Mouse (Mus musculus) MEL (cell line): ENCODE measurements at regions not wholly inside any gene's neighbourhood (a gene's known extent, or its start where the extent isn't known, plus 50 kb on each side); places are given as distances from the start of the nearest gene placed in this dataset.
"Not testable (repeated sequence)": the region's sequence is repeated elsewhere in the genome, so short reads cannot be mapped to it uniquely, and the experiment has no call there.

Source experiments
- DNase-seq: peaks from one replicate; pipeline ENCODE4 v3.0.0; 2011; ENCODE audit warnings: low read depth, low spot score
- H3K27ac ChIP-seq: 2 replicates; pipeline ENCODE4 v1.5.1; 2012; ENCODE audit warnings: low read depth, mild to moderate bottlenecking, control low read depth, low read length, moderate library complexity; ENCODE audit not compliant: control insufficient read depth
- H3K27me3 ChIP-seq, 2 experiments: fragments of 150-350 bp in 1 of 2; sonication (generic) in 1 of 2; 2 replicates each; pipeline ENCODE4 v1.6.1; 2012; ENCODE audit warnings: low read length in 2 of 2, mild to moderate bottlenecking in 2 of 2, improper control_type of control experiment in 1 of 2, moderate library complexity in 1 of 2; ENCODE audit not compliant: insufficient read depth in 2 of 2, control insufficient read depth in 1 of 2
- H3K36me3 ChIP-seq, 2 experiments: 2 replicates each; pipeline ENCODE4 v1.6.1; 2012 to 2014; ENCODE audit warnings: low read length in 2 of 2, improper control_type of control experiment in 1 of 2, inconsistent platforms in 1 of 2, mild to moderate bottlenecking in 1 of 2; ENCODE audit not compliant: insufficient read depth in 2 of 2, control insufficient read depth in 1 of 2
- H3K4me1 ChIP-seq, 2 experiments: fragments of 150-350 bp in 1 of 2; sonication (generic) in 1 of 2; 2 replicates each; pipeline ENCODE4 v1.6.1; 2012; ENCODE audit warnings: low read length in 2 of 2, improper control_type of control experiment in 1 of 2, mild to moderate bottlenecking in 1 of 2; ENCODE audit not compliant: insufficient read depth in 2 of 2, control insufficient read depth in 1 of 2
- H3K4me3 ChIP-seq, 2 experiments: fragments of 150-350 bp in 1 of 2; sonication (generic) in 1 of 2; 2 replicates each; pipeline ENCODE4 v1.5.1; 2012; ENCODE audit warnings: low read depth in 2 of 2, low read length in 2 of 2, mild to moderate bottlenecking in 2 of 2, moderate library complexity in 2 of 2, control low read depth in 1 of 2, improper control_type of control experiment in 1 of 2; ENCODE audit not compliant: control insufficient read depth in 1 of 2, insufficient read depth in 1 of 2
- H3K79me2 ChIP-seq: 2 replicates; pipeline ENCODE4 v1.6.1; 2012; ENCODE audit warnings: mild to moderate bottlenecking, low read length, moderate library complexity; ENCODE audit not compliant: control insufficient read depth, poor library complexity, insufficient read depth
- H3K9ac ChIP-seq: 2 replicates; pipeline ENCODE4 v1.6.1; 2012; ENCODE audit warnings: low read depth, mild to moderate bottlenecking, control low read depth, low read length, moderate library complexity; ENCODE audit not compliant: control insufficient read depth, poor library complexity, severe bottlenecking
- H3K9me3 ChIP-seq: fragments of 150-350 bp; sonication (generic); replicated peaks from 2 replicates; pipeline ENCODE4 v1.6.1; 2012; ENCODE audit warnings: mild to moderate bottlenecking, low read length, improper control_type of control experiment, moderate library complexity; ENCODE audit not compliant: insufficient read depth
- BHLHE40 ChIP-seq: IDR thresholded peaks from 2 replicates; pipeline ENCODE4 v1.6.1; 2012; ENCODE audit warnings: low read depth, mild to moderate bottlenecking, inconsistent platforms, low read length, improper control_type of control experiment, borderline replicate concordance
- CTCF ChIP-seq, 3 experiments: IDR thresholded peaks in 2 of 3; conservative IDR thresholded peaks in 1 of 3; 2 replicates each; pipeline ENCODE4 v1.5.1; 2011 to 2012; ENCODE audit warnings: low read length in 3 of 3, low read depth in 2 of 3, mild to moderate bottlenecking in 2 of 3, improper control_type of control experiment in 1 of 3, inconsistent platforms in 1 of 3, mixed read lengths in 1 of 3, moderate library complexity in 1 of 3; ENCODE audit not compliant: control insufficient read depth in 1 of 3, insufficient read depth in 1 of 3, poor library complexity in 1 of 3, severe bottlenecking in 1 of 3
- E2F4 ChIP-seq: IDR thresholded peaks from 2 replicates; pipeline ENCODE4 v1.6.1; 2011; ENCODE audit warnings: low read depth, low read length, improper control_type of control experiment, borderline replicate concordance
- EP300 ChIP-seq, 2 experiments: IDR thresholded peaks; 2 replicates each; pipeline ENCODE4 v1.6.1; 2011; ENCODE audit warnings: improper control_type of control experiment in 2 of 2, low read length in 2 of 2, low read depth in 1 of 2, mild to moderate bottlenecking in 1 of 2
- ETS1 ChIP-seq: IDR thresholded peaks from 2 replicates; pipeline ENCODE4 v1.6.1; 2012; ENCODE audit warnings: low read depth, mild to moderate bottlenecking, inconsistent platforms, low read length, improper control_type of control experiment, moderate library complexity
- GABPA ChIP-seq: IDR thresholded peaks from 2 replicates; pipeline ENCODE4 v1.6.1; 2012; ENCODE audit warnings: low read depth, mild to moderate bottlenecking, inconsistent platforms, low read length, improper control_type of control experiment, moderate library complexity
- GATA1 ChIP-seq: IDR thresholded peaks from 2 replicates; pipeline ENCODE4 v1.6.1; 2011; ENCODE audit warnings: low read depth, low read length, improper control_type of control experiment
- JUND ChIP-seq: IDR thresholded peaks from 2 replicates; pipeline ENCODE4 v1.6.1; 2011; ENCODE audit warnings: low read depth, mild to moderate bottlenecking, improper control_type of control experiment, low read length
- MAFK ChIP-seq: IDR thresholded peaks from 2 replicates; pipeline ENCODE4 v1.6.1; 2011; ENCODE audit warnings: low read depth, mild to moderate bottlenecking, low read length, improper control_type of control experiment, borderline replicate concordance
- MAX ChIP-seq: IDR thresholded peaks from 2 replicates; pipeline ENCODE4 v1.6.1; 2011; ENCODE audit warnings: low read length, improper control_type of control experiment
- MEF2A ChIP-seq: IDR thresholded peaks from 2 replicates; pipeline ENCODE4 v1.6.1; 2014; ENCODE audit warnings: low read depth, mild to moderate bottlenecking, inconsistent platforms, low read length, improper control_type of control experiment; ENCODE audit not compliant: poor library complexity, insufficient replicate concordance, severe bottlenecking; ENCODE audit errors: extremely low read depth
- MXI1 ChIP-seq: IDR thresholded peaks from 2 replicates; pipeline ENCODE4 v1.6.1; 2011; ENCODE audit warnings: mild to moderate bottlenecking, low read depth, low read length, improper control_type of control experiment
- MYC ChIP-seq: IDR thresholded peaks from 2 replicates; pipeline ENCODE4 v1.6.1; 2011; ENCODE audit warnings: low read depth, mild to moderate bottlenecking, low read length, improper control_type of control experiment, moderate library complexity
- NELFE ChIP-seq: IDR thresholded peaks from 2 replicates; pipeline ENCODE4 v1.6.1; 2011; ENCODE audit warnings: low read depth, low read length, improper control_type of control experiment
- NRF1 ChIP-seq: IDR thresholded peaks from 2 replicates; pipeline ENCODE4 v1.6.1; 2014; ENCODE audit warnings: low read depth, mild to moderate bottlenecking, inconsistent platforms, low read length, improper control_type of control experiment, moderate library complexity; ENCODE audit not compliant: poor library complexity, insufficient read depth, severe bottlenecking
- POLR2AphosphoS2 ChIP-seq: IDR thresholded peaks from 2 replicates; pipeline ENCODE4 v1.6.1; 2011; ENCODE audit warnings: low read length, improper control_type of control experiment
- POLR2AphosphoS5 ChIP-seq: IDR thresholded peaks from 2 replicates; pipeline ENCODE4 v1.6.1; 2012; ENCODE audit warnings: low read depth, borderline replicate concordance, mild to moderate bottlenecking, inconsistent platforms, low read length, moderate library complexity, mixed read lengths
- SMC3 ChIP-seq: IDR thresholded peaks from 2 replicates; pipeline ENCODE4 v1.6.1; 2011; ENCODE audit warnings: low read depth, low read length, improper control_type of control experiment
- TBP ChIP-seq: IDR thresholded peaks from 2 replicates; pipeline ENCODE4 v1.8.0; 2011; ENCODE audit warnings: low read depth, low read length, improper control_type of control experiment
- TCF12 ChIP-seq: IDR thresholded peaks from 2 replicates; pipeline ENCODE4 v1.6.1; 2014; ENCODE audit warnings: low read depth, mild to moderate bottlenecking, inconsistent platforms, low read length, improper control_type of control experiment, moderate library complexity
- USF2 ChIP-seq, 2 experiments: IDR thresholded peaks; 2 replicates each; pipeline ENCODE4 v1.6.1; 2011 to 2012; ENCODE audit warnings: improper control_type of control experiment in 2 of 2, low read length in 2 of 2, borderline replicate concordance in 1 of 2, inconsistent platforms in 1 of 2, low read depth in 1 of 2, mild to moderate bottlenecking in 1 of 2; ENCODE audit not compliant: insufficient read depth in 1 of 2

DNA sequence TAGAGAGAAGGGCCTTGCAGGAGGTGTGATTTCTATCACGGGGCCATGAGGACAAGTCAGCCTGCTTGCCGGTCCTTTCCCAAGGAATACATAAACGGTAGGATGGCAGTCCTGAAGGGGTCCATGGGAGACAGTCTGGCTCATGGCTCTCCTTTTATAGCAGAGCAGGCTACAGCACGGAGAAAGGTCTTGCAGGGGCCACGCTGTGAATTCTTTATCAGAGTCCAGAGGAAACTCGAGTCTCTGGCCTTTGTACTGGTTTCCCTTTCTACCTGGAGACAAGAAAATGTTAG is 1984.0 kb downstream of the 4930444P10Rik start:
- Histone ChIP-seq H3K4me3 (no peak overlapping the region), H3K79me2 (no peaks in the 10 kb centered on the region), H3K27ac (no peak overlapping the region), H3K9me3 (no peaks in the 10 kb centered on the region), H3K36me3 (no peaks in the 10 kb centered on the region), H3K4me1 (no peaks in the 10 kb centered on the region)
- no peak for DNase-seq
- TF ChIP-seq TBP (no peak), MEF2A (no peak), ETS1 (no peak), NELFE (no peak), EP300 (IDR thresholded peaks at IDR 0.05; ENCODE audit: low read depth in 1 of 2, low read length in 2 of 2) (no peak), CTCF (IDR thresholded peaks at IDR 0.05 in 2 of 3, conservative IDR thresholded peaks at IDR 0.05 in 1 of 3; ENCODE audit: control insufficient read depth in 1 of 3, insufficient read depth in 1 of 3, low read depth in 2 of 3, low read length in 3 of 3, poor library complexity in 1 of 3, severe bottlenecking in 1 of 3) (no peak), POLR2AphosphoS2 (no peak), MXI1 (no peak), USF2 (IDR thresholded peaks at IDR 0.05; ENCODE audit: borderline replicate concordance in 1 of 2, insufficient read depth in 1 of 2, low read depth in 1 of 2, low read length in 2 of 2) (no peak), TCF12 (no peak), NRF1 (no peak), SMC3 (no peak), JUND (no peak), GABPA (no peak), POLR2AphosphoS5 (no peak), MAFK (no peak), MAX (no peak)
- TF ChIP-seq, all 39 proteins: peak for 0
- Histone ChIP-seq H3K9ac (no peak overlapping the region), H3K27me3 (no peaks in the 10 kb centered on the region)

DNA sequence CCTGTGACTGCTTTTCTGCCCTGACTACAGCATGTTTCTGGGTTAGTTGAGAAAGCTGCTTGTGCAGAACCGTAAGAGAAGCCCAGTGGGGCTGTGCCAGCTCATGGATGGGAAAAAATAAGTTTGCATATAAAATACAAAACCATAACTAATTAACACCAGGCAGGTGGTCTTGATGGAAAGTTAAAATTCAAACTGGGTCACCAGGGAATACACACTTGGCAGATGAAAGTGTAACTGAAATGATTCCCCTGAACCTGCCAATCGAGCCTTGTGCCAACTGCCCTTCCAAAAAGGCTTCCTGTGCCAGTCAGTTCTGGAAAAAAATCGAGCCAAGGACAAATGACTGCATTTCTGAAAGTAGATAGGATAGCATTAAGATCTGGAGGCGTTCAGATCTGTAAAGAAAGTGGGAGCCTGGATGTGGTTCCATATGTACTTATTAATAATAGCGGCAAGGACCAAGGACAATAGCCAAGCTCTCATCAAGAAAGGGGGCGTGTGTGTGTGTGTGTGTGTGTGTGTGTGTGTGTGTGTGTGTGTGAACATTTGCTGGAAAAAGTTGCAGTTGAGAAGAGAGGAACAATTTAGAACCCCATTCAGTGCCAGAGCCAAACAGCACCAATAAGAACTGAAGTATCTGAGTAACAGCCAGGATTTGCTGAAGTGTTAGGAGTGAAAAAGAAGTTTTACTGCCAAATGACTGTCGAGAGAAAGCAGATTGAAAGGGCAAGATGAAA is 1984.5 kb downstream of the 4930444P10Rik start:
- Histone ChIP-seq H3K9me3 (no peaks in the 10 kb centered on the region), H3K9ac (no peak overlapping the region), H3K27me3 (no peaks in the 10 kb centered on the region), H3K4me1 (no peaks in the 10 kb centered on the region), H3K36me3 (no peaks in the 10 kb centered on the region), H3K27ac (no peak overlapping the region), H3K79me2 (no peaks in the 10 kb centered on the region), H3K4me3 (no peak overlapping the region)
- TF ChIP-seq GATA1 (no peak), MXI1 (no peak), BHLHE40 (no peak), E2F4 (no peak), GABPA (no peak), MYC (no peak), TBP (no peak)
- DNase-seq = no peak

- not testable (repeated sequence) for H3K4me3 ChIP-seq, H3K27ac ChIP-seq, H3K27me3 ChIP-seq, H3K79me2 ChIP-seq, H3K9me3 ChIP-seq, H3K9ac ChIP-seq, H3K36me3 ChIP-seq, H3K4me1 ChIP-seq
- DNase-seq = peak; percentile 9
Observed at GRCm38 (mm10) chr1:14105521-14105920, 1987.6 kb downstream of the 4930444P10Rik start.
